Mouse (Mus musculus) limb, embryonic 13.5 days (tissue): ENCODE data around the gene Gm20388. TPM values are rescaled to one million over a fixed set of nuclear protein-coding genes. Genes with fewer than 3 reads are reported as not detected.

ENCODE experiments used
- ATAC-seq: fragments of 200-750 bp; cut with Nextera tagmentation; 2 replicates; pipeline ENCODE4 v1.8.0; 2017; ENCODE audit warnings: low read depth, moderate number of reproducible peaks, moderate TSS enrichment; ENCODE audit not compliant: low FRiP score
- H3K27ac ChIP-seq: fragments of 300-500 bp; sonication (generic); 2 replicates; pipeline ENCODE4 v1.5.1; 2015; ENCODE audit warnings: inconsistent platforms, mild to moderate bottlenecking, moderate library complexity
- H3K27me3 ChIP-seq: fragments of 300-500 bp; sonication (generic); 2 replicates; pipeline ENCODE4 v1.6.1; 2015; ENCODE audit warnings: mild to moderate bottlenecking, inconsistent platforms
- H3K36me3 ChIP-seq: fragments of 300-500 bp; sonication (generic); 2 replicates; pipeline ENCODE4 v1.6.1; 2015; ENCODE audit warnings: inconsistent platforms, mild to moderate bottlenecking, moderate library complexity
- H3K4me1 ChIP-seq: fragments of 300-500 bp; sonication (generic); 2 replicates; pipeline ENCODE4 v1.6.1; 2015; ENCODE audit warnings: inconsistent platforms
- H3K4me2 ChIP-seq: fragments of 300-500 bp; sonication (generic); replicated peaks from 2 replicates; pipeline ENCODE4 v1.6.1; 2015; ENCODE audit warnings: inconsistent platforms, mild to moderate bottlenecking, moderate library complexity
- H3K4me3 ChIP-seq: fragments of 300-500 bp; sonication (generic); 2 replicates; pipeline ENCODE4 v1.5.1; 2015; ENCODE audit warnings: moderate library complexity, mild to moderate bottlenecking, inconsistent platforms
- H3K9ac ChIP-seq: fragments of 300-500 bp; sonication (generic); 2 replicates; pipeline ENCODE4 v1.6.1; 2015; ENCODE audit warnings: mild to moderate bottlenecking, inconsistent platforms
- H3K9me3 ChIP-seq: fragments of 300-500 bp; sonication (generic); 2 replicates; pipeline ENCODE4 v1.6.1; 2016; ENCODE audit warnings: inconsistent platforms
- WGBS: fragments of 180-500 bp; shearing (Covaris S2); methylation state at CpG from one replicate; pipeline ENCODE4 v1.1.7; 2015; 5-methylcytosine and 5-hydroxymethylcytosine counted together
- polyA plus RNA-seq: library from polyadenylated mRNA; unstranded; fragments of >200 nt; fragmentation: Nextera tagmentation; extraction: Ambion mirVana; gene quantifications from 2 replicates; pipeline ENCODE4 v1.2.1, GENCODE M21; 2015

Gene Gm20388
- polyA plus RNA-seq, 1 experiment from 2014 or later = 7.1 TPM

DNA sequence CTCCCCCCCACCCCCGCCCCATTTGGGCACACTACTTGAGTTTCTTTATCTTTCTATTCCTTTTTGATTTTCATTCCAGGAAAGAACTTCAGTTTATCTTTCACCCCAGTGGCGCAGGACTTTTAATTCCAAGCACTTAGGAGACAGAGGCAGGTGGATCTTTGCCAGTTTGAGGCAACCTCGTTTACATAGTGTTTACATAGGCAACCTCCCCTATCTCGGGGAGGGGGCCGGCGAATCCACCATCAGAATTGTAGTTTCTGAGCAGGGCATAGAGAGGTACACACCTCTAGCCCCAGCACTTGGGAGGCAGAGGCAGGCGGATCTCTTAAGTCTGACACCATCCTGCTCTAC is 2041.0 kb downstream of the Gm20388 start:
- 35% methylated on average over 7 of the region's 7 CpGs for WGBS
- peak overlapping the region; percentile 99 for H3K9ac ChIP-seq
- no peaks in the 10 kb centered on the region for H3K9me3 ChIP-seq
- peak overlapping the region; percentile 92 for H3K4me2 ChIP-seq
- H3K36me3 ChIP-seq = peaks cover 34% of the 10 kb centered on the region
- H3K4me3 ChIP-seq = peak overlapping the region; percentile 96
- no peaks in the 10 kb centered on the region for H3K27me3 ChIP-seq
- peaks cover 63% of the 10 kb centered on the region for H3K4me1 ChIP-seq
- ATAC-seq = no peak
- no peak overlapping the region for H3K27ac ChIP-seq

DNA sequence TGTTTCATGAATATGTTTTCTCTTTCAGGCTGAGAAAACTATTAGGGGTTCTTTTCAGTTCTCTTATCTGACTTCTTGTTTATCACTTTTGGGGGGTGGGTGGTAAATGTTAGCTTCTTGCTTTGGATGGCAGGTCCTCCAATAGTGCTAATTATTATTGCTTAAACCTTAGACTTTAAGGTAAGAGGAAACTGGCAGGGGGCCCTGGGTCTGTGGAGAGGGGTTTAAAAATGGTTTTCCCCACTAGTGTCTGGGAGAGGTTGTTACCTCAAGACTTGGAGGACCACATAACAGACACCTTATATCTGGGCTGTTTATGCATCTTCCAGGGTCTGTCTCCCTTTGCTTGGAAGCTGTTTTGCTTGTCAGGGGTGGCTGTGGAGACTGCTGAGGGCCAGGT is 2041.5 kb downstream of the Gm20388 start:
- no peak for ATAC-seq
- H3K27ac ChIP-seq = no peak overlapping the region
- no peaks in the 10 kb centered on the region for H3K27me3 ChIP-seq
- peak overlapping the region; percentile 99 for H3K9ac ChIP-seq
- H3K4me1 ChIP-seq = peaks cover 58% of the 10 kb centered on the region
- H3K9me3 ChIP-seq = no peaks in the 10 kb centered on the region
- peaks cover 34% of the 10 kb centered on the region for H3K36me3 ChIP-seq
- peak overlapping the region; percentile 92 for H3K4me2 ChIP-seq
- H3K4me3 ChIP-seq = peak overlapping the region; percentile 96

DNA sequence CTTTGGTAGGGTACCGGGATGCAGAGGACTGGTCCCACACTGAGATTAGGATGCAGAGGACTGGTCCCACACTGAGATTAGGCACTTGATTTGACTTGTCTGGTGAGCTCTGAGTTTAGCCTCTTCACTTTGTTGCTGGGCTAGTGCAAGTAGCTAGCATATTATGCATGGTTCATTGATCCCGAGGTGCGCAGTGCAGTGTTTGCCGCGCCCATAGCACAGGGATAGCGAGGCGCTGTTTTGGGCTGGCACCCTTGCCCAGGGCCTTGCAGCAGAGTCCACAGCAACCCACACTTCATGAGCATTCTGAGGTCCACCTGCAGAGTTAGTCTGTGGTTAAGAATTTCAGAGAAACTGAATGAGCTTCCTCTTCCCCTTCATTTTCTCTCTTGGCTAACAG is 2042.2 kb downstream of the Gm20388 start:
- WGBS = 94% methylated on average over 7 of the region's 7 CpGs
- H3K4me2 ChIP-seq = peak overlapping the region; percentile 92; the same call in 1 of the 2 replicates

GRCm38 (mm10) chr8:121953821-121954545 is 2043.3 kb downstream of the Gm20388 start:
- Histone ChIP-seq H3K9ac (no peak overlapping the region; the same call in 1 of the 2 replicates), H3K4me2 (no peak overlapping the region), H3K4me1 (peaks cover 41% of the 10 kb centered on the region), H3K36me3 (peaks cover 34% of the 10 kb centered on the region), H3K27me3 (no peaks in the 10 kb centered on the region), H3K27ac (no peak overlapping the region), H3K9me3 (no peaks in the 10 kb centered on the region), H3K4me3 (no peak overlapping the region)
- no peak for ATAC-seq
- 62% methylated on average over 3 of the region's 3 CpGs for WGBS

More for the DNA sequence above, 2042.2 kb downstream of the Gm20388 start:
- no peak overlapping the region for H3K27ac ChIP-seq
- H3K4me1 ChIP-seq = peaks cover 53% of the 10 kb centered on the region
- H3K27me3 ChIP-seq = no peaks in the 10 kb centered on the region
- peak overlapping the region; percentile 25; the same call in 1 of the 2 replicates for H3K9ac ChIP-seq
- H3K9me3 ChIP-seq = no peaks in the 10 kb centered on the region
- no peak for ATAC-seq
- 0 out of 2 replicates have a peak overlapping the region, but pooled peaks have one; percentile 7 for H3K4me3 ChIP-seq
- H3K36me3 ChIP-seq = peaks cover 34% of the 10 kb centered on the region

GRCm38 (mm10) chr8:121954981-121955555 is 2044.4 kb downstream of the Gm20388 start:
- H3K4me2 ChIP-seq = no peak overlapping the region
- H3K9me3 ChIP-seq = no peaks in the 10 kb centered on the region
- no peak overlapping the region for H3K9ac ChIP-seq
- H3K27me3 ChIP-seq = no peaks in the 10 kb centered on the region
- WGBS = 71% methylated on average over 10 of the region's 10 CpGs
- H3K27ac ChIP-seq = no peak overlapping the region
- H3K36me3 ChIP-seq = peaks cover 34% of the 10 kb centered on the region
- no peak for ATAC-seq
- no peak overlapping the region for H3K4me3 ChIP-seq
- H3K4me1 ChIP-seq = peaks cover 39% of the 10 kb centered on the region

GRCm38 (mm10) chr8:121955825-121956500 is 2045.3 kb downstream of the Gm20388 start:
- H3K9me3 ChIP-seq = no peaks in the 10 kb centered on the region
- no peak for ATAC-seq
- no peak overlapping the region for H3K4me2 ChIP-seq
- H3K36me3 ChIP-seq = peaks cover 34% of the 10 kb centered on the region
- no peak overlapping the region for H3K9ac ChIP-seq
- H3K4me3 ChIP-seq = no peak overlapping the region
- peaks cover 39% of the 10 kb centered on the region for H3K4me1 ChIP-seq
- H3K27me3 ChIP-seq = no peaks in the 10 kb centered on the region
- H3K27ac ChIP-seq = no peak overlapping the region
- WGBS = 88% methylated on average over 1 of the region's 1 CpGs

DNA sequence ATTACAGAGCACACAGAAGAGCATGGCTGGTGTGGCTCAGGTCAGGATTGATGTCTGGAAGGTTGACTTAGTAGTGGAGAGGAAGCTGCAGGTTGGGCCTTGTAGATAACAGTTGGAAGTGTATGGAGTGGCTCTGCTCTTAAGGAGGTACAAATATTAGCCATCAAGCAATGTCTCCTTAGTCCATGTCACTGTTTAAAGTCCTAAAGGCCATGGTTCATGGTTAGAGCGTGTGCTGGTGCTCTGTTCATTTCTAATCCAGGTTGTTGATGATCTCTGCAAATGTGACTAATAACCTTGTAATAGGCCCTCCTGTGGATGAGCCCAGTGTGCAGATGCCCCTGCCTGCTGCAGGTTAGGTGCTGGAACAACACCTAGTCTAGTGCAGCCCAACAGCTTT is 2047.8 kb downstream of the Gm20388 start:
- H3K4me3 ChIP-seq = no peak overlapping the region
- WGBS = 95% methylated on average over 1 of the region's 1 CpGs
- no peak overlapping the region for H3K9ac ChIP-seq
- no peak for ATAC-seq
- H3K4me2 ChIP-seq = no peak overlapping the region
- no peaks in the 10 kb centered on the region for H3K27me3 ChIP-seq
- H3K27ac ChIP-seq = no peak overlapping the region
- no peaks in the 10 kb centered on the region for H3K9me3 ChIP-seq
- peaks cover 26% of the 10 kb centered on the region for H3K4me1 ChIP-seq
- H3K36me3 ChIP-seq = peaks cover 28% of the 10 kb centered on the region

DNA sequence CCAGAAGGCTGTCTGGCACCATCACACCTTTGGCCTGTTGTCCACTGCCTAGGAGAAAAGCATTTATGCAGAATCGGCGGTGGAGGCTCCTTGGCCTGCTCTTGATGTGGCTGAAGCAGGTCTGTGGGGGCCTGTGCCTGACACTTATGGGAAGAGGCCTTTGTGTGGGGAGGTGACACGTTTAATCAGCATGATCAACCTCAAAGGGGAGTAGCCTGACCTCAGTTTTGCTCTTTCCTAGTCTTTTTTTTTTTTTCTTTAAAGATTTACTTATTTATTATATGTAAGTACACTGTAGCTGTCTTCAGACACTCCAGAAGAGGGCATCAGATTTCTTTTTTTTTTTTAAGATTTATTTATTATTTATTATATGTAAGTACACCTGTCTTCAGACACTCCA is 2052.3 kb downstream of the Gm20388 start:
- Histone ChIP-seq H3K9me3 (no peaks in the 10 kb centered on the region), H3K4me2 (no peak overlapping the region), H3K27ac (no peak overlapping the region), H3K9ac (no peak overlapping the region), H3K36me3 (no peaks in the 10 kb centered on the region; the same call in 1 of the 2 replicates), H3K27me3 (no peaks in the 10 kb centered on the region), H3K4me3 (no peak overlapping the region), H3K4me1 (peaks cover 53% of the 10 kb centered on the region)
- 82% methylated on average over 3 of the region's 3 CpGs for WGBS
- no peak for ATAC-seq

- Histone ChIP-seq H3K36me3 (no peaks in the 10 kb centered on the region; the same call in 1 of the 2 replicates), H3K9me3 (no peaks in the 10 kb centered on the region), H3K9ac (no peak overlapping the region), H3K4me2 (no peak overlapping the region), H3K27me3 (no peaks in the 10 kb centered on the region), H3K4me1 (peaks cover 60% of the 10 kb centered on the region), H3K27ac (peak overlapping the region; percentile 22; the same call in 1 of the 2 replicates), H3K4me3 (no peak overlapping the region)
- no peak for ATAC-seq
- WGBS = 74% methylated on average over 8 of the region's 8 CpGs
These were observed 2054.3 kb downstream of the Gm20388 start for GRCm38 (mm10) chr8:121964716-121965512.

GRCm38 (mm10) chr8:121966110-121966509 is 2055.5 kb downstream of the Gm20388 start:
- Histone ChIP-seq H3K36me3 (peaks cover 7% of the 10 kb centered on the region), H3K4me2 (no peak overlapping the region), H3K9ac (peak overlapping the region; percentile 53; the same call in 1 of the 2 replicates), H3K9me3 (no peaks in the 10 kb centered on the region), H3K27me3 (no peaks in the 10 kb centered on the region), H3K4me3 (no peak overlapping the region), H3K4me1 (peaks cover 60% of the 10 kb centered on the region), H3K27ac (peak overlapping the region; percentile 73; the same call in 1 of the 2 replicates)
- 43% methylated on average over 5 of the region's 5 CpGs for WGBS
- ATAC-seq = no peak; the same call in 1 of the 2 replicates

GRCm38 (mm10) chr8:121966714-121967448 is 2056.2 kb downstream of the Gm20388 start:
- Histone ChIP-seq H3K36me3 (peaks cover 7% of the 10 kb centered on the region), H3K27ac (peak overlapping the region; percentile 73), H3K27me3 (no peaks in the 10 kb centered on the region), H3K4me3 (no peak overlapping the region), H3K4me1 (peaks cover 60% of the 10 kb centered on the region), H3K9ac (peak overlapping the region; percentile 53), H3K9me3 (no peaks in the 10 kb centered on the region), H3K4me2 (peak overlapping the region; percentile 14)
- peak; percentile 25; the same call in 1 of the 2 replicates for ATAC-seq
- WGBS = 37% methylated on average over 7 of the region's 7 CpGs
